Mouse (Mus musculus) embryo, embryonic 11.5 days (tissue): ENCODE measurements around the gene Mllt6.
"Not testable (repeated sequence)": the region's sequence is repeated elsewhere in the genome, so short reads cannot be mapped to it uniquely, and the experiment has no call there.

Source experiments
- DNase-seq: peaks from one replicate; pipeline ENCODE4 v3.0.0-alpha.2; 2012; ENCODE audit warnings: low read depth, low spot score

Gene Mllt6

DNA sequence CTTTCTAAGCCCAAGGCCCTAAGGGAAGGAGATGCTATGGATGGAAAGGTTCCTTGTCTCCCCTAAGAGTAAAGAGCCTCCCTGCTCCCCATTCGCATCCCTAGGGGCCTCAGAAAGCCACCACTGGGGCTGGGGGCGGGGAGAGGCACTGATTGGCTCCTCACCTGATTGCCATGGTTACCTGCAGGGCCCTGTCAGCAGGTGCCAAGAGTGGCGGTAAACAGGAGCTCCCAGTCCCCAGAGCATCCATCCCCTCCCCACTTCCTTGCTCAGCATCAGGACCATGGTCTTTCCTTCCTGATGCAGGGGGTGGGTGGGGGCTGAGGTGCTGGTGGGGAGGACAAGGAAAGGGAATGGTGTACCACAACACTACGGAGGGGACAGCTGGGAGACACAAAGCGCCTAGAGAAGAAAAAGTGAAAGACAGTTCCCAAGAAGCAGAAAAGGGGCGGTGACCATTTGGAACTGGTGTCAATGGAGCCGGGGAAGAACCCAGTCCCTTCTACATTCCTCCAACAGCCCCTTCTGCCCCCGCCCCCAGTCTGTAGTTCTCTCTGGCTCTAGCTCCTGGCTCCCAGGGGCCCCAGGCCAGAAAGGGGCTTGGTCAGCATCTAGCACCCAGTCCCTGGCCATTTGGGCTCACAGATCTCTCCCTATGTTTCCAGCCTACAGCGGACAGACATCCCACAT is 32.6 kb downstream of the Mllt6 start:
- no peak for DNase-seq

DNA sequence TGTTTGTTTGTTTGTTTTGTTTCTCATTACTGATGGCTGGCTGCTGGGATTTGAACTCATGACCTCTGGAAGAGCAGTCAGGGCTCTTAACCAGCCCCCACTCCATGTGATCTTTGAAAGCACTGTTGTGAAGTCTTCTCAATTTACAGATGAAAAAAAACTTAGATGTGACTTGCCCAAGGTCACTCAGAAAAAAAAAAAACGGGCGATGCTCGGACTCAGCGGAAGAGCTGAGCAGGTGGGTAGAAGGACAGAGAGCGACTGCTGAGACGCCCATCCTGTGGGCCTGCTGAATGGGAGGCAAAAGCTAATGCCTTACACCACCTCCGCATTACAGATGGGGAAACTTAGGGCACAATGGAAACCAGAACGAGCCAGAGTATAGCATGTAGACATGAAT is 33.5 kb downstream of the Mllt6 start:
- DNase-seq: no peak

DNA sequence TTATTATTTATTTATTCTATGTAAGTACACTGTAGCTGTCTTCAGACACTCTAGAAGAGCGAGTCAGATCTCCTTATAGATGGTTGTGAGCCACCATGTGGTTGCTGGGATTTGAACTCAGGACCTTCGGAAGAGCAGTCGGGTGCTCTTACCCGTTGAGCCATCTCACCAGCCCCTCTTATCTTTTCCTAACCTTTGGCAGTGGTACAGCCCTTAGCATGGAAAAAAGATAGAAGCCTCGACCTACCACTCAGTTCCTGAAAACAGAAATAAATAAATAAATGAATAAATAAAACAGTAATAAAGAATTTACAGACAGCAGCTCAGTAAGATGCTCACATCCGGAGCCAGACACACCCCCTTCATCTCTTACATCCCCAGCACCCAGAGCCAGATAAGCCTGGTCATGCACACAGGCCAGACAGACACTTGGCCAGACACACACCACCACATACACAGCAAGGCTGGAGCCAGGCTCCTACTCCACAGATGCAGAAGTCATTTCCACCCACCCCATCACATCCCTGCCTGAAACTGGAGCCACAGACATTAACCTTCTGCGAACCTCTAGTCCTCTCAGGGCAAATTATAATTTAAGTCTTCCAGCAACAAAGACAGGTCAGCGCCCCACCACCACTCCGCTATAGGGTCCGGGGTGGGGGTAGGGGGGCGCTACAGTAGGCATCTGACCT is 34.1 kb downstream of the Mllt6 start:
- no peak for DNase-seq

DNA sequence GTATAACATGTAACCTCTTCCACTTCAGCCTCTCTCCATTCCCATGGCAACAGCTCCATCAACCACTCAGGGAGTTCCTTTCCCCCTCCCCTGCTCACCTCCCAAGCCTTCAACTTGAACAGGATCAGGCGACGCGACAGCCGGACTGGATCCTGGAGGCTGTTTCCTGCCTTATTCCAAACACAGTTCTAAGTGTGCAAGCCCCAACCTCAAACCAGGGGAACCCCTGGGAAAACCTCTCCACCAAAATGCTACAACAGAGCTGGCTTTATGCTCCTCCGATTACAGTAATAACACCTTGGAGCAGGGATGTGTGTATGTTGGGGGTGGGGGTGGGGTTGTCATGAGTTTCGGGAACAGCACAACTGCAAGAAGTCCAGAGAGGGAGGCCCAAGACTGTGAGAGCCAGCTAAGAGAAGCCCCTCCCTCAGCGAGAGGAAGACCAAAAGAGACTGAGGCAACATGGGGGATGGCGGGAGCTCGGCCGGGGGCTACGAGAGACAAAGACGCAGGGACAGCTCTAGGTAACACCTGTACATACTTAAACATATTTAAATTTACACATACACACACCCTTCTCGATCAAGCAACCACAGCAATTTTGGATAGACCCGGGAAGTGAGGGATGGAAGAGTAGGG is 34.8 kb downstream of the Mllt6 start:
- no peak for DNase-seq

DNA sequence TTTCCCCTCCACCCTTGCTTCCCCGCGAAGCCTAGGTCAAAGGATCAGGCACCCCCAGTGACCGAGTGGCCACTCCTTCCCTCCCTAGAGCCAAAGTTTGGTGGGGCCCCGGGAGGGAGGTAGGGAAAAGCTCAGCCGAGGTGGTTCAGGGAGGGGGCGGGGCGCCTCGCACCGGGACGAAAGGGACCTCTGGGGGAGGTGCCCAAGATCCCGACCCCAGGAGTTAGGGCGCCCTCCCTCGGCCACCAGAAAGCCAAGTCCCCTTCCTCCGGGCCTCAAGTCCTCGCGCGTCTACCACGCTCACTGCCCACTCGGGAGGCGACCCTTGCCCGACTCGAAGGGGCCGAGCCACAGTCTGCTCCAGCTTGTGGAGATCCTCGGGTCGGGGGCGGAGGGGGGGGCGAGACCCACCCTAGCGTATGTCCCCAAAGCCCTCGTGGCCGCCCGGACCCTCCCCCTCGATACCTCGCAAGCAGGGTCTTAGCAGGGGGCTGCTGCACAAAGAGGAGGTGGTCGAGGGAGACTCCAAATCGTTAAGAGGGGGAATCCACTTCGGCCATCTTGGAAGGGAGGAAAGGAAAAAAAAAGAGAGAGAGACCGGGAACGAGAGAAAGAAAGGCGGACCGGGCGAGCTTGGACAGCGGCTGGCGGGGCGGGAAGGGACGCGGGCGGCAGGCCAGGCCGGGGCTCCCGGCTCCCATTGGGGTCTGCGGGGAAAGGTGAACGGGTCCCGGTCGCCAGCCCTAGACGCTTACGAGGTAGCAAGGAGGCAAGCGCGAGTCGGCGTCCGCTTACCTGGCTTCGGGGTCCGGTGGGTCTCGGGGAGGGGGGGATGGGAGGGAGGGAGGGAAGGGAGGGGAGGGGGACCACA is 35.8 kb downstream of the Mllt6 start:
- DNase-seq: no peak

DNA sequence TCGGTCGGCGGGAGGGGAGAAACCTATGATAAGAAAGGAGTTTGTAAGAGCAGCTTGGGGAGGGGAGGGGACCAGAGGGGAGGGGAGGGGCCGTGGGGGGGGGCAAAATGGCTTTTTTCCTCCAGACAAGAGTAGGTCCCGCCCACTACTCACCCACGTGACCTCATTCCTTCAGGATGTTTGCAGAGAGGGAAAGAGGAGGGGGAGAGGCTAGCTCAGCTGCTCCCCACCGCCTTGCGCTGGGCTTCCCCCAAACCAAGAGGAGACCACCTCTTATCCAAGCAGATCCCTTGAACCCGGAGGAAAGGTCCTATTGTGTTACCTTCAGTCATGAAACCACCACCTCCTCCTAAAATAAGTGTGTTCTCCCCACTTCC is 36.4 kb downstream of the Mllt6 start:
- peak; percentile 93 for DNase-seq

DNA sequence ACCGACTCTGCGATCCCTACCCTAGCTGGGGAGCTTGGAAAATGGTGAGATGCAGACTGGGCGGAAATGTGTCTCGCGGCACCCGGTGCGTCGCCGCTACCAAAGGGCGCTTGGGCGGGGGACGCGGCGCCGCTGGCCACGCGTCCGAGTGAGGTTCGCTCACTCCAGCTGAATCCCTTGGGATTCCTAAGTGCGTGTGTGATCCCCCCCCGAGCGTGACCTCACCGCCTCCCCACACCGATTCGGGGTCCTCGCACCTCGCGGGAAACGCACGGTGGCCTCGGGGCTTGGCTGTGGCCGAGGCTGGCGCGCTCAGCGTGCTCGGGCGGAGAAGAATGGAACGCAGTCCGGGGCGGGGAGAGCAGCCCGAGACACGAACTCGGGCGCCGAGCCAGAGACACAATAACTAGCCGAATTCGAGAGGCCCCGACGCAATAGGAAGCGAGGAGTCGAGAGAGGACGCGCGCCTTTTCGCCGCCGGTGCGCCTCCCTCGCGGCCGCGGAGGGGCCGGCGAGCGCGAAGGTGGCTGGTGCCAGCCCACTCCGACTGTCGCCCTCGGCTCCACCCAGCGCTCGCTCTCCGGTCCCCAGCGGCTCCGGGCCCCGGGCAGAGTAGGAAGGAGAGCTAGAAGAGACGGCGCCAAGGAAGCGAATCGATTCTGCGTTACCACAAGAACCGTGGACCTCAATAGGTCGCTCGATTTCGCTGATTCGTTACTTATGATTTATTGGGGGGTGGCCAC is 37.0 kb downstream of the Mllt6 start, which contains the start of gene Pcgf2:
TSS of gene Pcgf2 (minus strand) at position 495 of the 743 bp plus-strand sequence.
- DNase-seq: no peak

DNA sequence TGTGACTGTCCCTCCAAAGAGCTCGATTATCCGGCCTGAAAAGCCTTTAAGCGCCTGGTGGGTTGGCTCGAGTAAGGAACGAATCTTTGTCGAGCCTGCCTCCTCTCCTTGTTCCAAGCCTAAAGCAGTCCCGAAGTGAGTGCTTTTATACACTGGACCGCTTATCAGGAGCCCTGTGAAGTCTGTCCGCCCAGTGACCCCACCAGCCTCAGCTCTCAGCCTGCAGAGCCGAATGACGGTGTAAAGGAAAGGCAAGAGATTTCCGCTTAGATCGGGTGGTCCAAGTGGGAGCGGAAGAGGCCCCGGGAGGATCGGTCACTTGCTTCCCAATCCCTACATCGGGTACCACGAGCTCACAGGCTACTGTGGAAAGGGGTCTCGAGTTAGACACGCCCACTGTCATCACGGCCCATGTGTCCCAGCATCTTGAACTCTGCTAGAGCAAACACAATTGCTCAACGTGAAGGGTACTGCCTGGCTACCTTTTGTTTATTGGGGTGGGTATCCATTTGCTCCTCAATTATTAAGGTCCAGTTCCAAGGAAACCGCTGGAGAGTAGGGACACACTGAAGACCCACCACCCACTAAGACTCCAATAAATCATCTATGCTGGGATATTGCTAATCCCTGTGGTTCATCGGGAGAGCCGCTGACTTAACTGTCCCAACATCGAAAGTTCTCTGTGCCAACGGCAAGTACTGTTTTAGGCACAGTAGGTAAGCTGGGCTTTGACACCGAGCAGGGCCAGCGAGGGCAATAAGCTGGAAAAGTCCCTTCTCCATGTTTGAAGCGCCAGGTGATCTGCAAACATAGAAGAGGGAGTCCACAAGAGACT is 37.7 kb downstream of the Mllt6 start:
- DNase-seq: no peak

DNA sequence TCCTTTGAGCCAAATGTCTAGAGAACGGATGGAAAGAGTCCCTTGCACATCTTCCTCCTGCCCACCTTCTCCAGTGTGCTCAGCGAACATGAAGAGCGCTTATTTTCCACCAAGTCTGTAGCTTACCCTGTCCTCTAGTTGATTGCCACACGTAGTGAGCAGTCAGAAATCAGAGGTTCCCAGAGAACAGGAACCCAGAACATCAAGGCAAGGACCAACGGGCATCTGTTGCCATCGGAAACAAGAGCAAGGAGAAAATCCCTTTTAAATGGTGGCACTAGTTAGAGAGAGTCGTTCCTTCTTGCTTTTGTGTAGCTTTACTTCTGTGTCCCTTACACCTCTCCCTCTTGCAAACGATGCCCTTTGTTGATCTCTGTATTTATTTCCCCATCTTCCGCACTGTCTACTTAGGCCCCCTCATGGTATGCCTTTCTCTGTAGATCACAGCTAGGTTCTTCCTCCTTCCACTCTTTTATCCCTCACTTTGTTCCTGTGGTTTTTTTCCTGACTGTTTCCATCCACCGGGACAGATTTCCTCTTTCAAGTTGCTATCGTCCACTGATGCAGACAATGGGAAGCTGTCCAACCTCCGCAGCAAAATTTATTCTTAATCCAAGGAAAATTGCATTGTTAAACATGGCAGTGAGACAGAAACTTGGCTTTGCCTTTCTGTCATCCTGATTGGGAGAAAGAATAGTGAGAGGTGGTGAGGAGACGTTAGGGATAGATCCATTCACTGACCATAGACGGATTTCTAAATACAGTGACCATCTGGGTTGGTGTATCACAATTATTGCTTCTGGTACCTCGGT is 38.6 kb downstream of the Mllt6 start:
- no peak for DNase-seq

DNA sequence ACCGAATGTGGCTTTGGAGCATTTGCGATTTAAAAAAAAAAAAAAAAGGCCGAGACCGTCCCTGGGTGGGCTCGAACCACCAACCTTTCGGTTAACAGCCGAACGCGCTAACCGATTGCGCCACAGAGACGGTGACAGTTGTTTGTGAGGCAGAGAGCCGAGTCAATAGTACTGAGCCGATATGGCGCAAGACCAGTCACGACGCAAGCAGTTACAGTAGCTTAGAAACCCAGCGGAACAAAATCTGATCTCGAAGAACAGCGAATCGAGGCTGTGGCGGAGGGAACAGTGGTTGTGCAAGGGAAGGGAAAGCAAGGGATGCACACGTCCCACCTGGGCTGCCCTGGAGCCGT is 39.2 kb downstream of the Mllt6 start:
- peak; percentile 80 for DNase-seq

DNA sequence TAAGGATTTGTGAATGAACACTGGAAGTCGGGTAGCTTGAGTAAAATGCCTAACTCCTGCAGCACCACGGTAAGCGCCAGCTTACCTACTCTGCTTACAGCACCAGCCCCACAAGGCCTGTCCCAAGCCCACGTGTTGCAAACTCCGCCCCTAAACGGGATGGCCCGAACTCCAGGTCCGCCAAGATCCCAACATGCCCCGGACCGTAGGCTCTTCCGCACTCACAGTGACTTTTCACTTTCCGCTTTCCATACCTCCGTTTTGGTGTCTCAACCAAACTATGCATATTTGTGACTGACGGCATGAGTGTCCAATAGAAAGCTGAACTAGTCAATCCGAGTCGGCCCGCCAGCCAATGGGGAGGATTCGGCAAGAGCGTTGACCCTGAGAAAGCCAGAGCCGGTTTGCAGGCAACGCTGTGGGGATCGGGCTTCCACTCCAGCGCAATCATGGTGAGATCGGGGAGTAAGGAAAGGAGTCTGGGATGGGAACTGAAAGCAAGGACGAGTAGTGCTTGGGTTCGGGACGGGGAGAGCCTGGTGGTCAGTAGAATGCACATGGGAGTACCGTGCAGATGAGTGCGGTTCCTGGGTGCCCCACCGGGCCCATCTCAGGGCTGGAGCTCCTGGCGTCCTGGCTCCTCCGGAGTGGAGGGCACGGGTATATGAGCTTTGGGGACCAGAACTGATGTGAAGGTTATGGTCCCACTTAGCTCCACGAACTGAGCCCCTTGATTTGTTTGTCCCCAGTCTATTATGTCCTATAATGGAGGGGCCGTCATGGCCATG is 40.0 kb downstream of the Mllt6 start, which contains the start of gene Psmb3:
TSS of gene Psmb3 (plus strand) at position 361 of the 788 bp plus-strand sequence.
- peak; percentile 99 for DNase-seq

DNA sequence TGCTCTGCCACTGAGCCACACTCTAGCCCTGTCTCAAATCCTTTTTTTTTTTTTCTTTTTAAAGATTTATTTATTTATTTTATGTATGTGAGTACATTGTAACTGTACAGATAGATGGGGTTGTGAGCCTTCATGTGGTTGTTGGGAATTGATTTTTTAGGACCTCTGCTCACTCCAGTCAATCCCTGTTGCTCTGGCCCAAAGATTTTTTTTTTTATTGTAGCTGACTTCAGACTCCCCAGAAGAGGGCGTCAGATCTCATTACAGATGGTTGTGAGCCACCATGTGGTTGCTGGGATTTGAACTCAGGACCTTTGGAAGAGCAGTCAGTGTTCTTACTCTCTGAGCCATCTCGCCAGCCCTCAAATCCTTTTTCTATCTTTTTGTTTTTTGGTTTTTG is 46.9 kb downstream of the Mllt6 start:
- not testable (repeated sequence) for DNase-seq

DNA sequence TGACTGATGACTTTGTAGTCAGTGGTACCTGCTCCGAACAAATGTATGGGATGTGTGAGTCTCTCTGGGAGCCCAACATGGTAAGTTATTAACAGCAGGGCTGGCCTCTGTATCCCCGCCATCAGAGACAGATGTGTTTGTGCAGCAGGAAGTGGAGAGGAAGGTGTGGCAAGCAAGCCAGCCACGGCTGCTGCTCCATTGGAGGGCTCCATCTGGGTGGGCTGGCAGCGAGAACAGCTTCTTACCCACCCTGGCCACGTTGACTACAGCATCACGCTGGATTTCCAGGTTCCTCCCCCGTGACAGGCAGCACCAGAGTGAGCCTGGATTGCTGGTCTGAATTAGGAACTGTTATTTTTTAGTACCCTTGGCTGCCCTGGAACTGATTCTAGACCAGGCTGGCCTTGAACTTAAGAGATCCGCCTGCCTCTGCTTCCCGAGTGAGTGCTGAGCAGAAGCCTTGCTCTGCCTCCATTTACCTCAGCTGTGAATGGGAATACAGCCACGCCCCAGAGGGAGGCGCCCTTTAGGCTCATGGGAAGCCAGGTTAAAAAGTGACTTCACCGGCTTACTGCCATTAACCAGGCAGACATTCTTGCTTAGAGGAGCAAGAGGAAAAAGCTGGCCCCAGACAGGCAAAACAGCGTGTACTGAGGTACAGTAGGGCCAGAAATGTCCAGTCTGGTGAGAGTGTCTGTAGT is 48.1 kb downstream of the Mllt6 start:
- DNase-seq: no peak

DNA sequence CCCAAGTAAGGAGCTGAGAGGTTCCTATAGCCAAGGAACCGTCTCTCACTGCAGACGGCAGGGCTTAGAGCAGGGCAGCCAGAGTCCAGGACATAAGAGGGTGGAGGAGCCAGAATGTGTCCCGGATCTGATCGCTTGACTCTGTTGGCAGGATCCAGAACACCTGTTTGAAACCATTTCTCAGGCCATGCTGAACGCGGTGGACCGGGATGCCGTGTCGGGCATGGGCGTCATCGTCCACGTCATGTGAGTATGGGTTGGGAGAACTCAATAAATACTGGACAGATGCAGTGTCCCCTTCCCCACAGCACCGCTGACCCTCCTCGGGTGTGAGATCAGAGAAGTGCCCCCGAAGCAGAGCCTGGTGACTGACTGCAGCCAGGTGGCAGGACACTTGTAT is 49.1 kb downstream of the Mllt6 start:
- no peak for DNase-seq

DNA sequence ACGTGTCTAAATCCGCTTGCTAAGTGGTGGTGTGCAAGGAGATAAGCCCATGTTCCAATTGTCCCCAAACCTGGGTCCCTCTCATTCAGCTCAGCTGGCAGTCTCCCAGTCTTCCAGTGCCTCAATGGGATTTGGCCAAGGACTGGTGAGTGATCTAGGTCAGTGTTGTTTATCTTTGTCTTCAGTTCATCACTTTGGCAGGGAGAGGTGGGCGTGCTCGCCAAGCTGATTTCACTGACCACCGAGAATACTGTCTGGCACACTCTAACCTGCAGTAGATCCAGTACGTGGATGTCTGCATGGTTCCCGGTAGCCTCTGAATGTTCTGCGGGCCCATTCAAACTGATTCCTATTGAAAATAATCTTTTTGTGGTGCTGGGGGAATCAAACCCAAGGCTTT is 50.7 kb downstream of the Mllt6 start:
- DNase-seq: no peak

DNA sequence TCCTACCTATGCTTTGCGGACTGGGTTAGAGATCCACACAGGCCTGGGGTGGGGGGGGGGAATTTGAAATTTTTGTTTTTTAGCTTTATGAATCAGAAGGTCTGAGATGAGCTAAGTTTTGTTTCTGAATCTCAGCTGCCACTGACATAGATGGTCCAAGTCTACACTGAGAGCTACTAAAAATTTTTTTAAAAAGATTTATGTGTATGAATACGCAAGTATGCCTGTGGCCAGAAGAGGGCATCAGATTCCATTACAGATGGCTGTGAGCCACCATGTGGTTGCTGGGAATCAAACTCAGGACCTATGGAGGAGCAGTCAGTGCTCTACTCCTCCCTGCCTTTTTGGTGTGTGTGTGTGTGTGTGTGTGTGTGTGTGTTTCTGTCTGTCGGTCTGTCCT is 51.1 kb downstream of the Mllt6 start:
- DNase-seq: no peak

DNA sequence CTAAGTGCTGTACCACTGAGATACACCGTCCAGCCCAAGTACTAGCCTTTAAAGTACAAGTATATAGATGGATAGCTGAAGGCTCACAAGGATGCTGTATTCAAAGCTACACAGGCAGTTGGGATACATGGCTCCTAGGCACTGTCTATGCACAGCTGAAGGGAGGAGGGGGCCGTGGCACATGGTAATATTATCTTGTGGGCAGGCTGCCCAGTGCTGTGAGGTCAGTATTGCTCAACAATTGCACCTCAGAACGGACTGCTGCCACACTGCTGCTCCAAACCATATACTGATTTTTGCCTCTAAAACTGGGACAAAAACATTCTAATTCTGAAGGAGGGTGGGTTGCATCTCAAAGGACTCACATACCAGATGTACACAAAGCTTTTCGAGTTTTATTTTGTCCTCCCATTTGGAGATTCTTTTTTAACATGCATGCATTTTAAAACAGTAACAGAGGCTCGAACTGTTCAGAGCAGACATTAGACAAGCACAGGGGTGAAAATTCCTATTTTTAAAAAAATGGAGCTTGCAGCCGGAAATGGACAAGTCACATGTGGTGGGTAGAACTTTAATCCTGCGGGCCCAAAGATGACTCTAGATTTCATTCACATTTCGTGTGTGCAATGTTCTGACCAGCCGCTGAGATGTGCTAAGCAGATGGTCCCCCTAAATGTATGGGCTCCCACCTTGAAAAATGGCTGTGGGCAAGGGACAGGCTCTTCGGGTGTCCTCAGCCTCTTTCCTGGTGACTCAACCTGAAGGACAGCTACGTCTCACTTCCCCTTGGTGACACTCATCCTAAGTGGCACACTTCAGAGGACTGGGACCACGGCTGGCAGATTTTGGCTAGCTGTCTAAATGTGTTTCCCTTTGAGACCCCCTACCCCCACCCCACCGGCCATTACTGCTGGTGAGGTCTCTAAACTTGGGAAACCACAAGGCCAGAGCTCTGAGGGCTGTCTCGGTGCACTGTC is 51.9 kb downstream of the Mllt6 start:
- no peak for DNase-seq
